Mouse (Mus musculus): ENCODE results near the gene Rdh12. TPM values are rescaled to one million over a fixed set of nuclear protein-coding genes. Genes with fewer than 3 reads are reported as not detected.
A peak's percentile ranks its signal among the peaks of the same experiment; 100 is the strongest.

The Rdh12 gene
- polyA plus RNA-seq, 1 experiment from 2014 or later: 1.8 TPM

DNA sequence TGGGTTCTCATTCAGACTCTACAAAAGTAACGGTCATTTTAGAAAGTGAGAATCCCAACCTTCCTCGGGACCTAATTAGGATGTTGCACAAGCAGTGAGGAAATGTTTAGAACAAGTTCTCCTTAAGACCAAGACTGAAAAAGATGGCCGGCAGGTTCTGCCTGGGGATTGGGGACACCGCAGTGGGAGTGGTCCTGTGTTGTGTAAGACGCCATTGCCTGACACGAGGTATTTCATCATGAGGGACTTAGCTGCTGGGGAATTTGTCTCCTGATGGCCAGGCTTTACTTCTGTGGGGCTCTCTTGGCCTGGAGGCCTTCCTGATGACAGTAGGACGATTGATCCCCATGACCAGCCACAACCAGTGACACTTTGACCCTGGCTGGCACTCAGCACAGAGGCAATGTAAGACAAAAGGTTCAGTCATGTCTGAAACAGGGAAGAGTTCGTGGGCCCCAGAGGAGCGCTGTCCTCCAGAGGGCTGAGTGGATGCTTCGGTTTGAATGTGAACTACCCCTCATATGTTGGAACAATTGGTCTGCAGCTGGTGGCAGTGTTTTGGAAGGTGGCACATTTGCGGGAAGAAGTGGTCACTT, 26.9 kb downstream of the Rdh12 start:
- H3K36me3 ChIP-seq (ENCODE audit: control insufficient read depth, insufficient read depth, low read length): no peaks in the 10 kb centered on the region; the same call in 1 of the 2 replicates
- ATAC-seq (replicated peaks; ENCODE audit: low FRiP score): no peak
- WGBS: 78% methylated on average over 11 of the region's 11 CpGs

DNA sequence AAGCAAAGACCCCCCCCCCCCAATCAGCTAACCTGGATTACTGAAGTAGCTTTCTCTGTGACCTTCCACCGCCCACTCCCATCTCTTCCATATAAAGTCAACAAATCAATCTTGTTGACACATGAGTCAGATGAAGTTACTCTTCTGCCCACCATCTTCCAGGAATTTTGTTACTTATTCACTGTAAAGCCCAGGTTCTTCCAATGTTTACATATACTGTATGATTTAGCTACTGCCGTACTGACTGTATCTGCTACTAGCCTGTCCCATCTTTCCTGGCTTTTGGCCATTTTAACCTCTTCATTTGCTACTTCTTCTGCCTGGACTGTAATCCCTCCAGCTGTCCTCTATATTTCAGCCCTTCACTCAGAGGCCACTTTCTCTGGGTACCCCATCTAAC, 33.3 kb downstream of the Rdh12 start:
- Histone ChIP-seq H3K27me3 (ENCODE audit: control insufficient read depth, insufficient read depth, low read length) (no peaks in the 10 kb centered on the region), H3K9ac (ENCODE audit: low read length) (no peak overlapping the region), H3K4me2 (ENCODE audit: low read depth, low read length, severe bottlenecking) (no peak overlapping the region), H3K27ac (ENCODE audit: low read depth, low read length) (no peak overlapping the region), H3K36me3 (ENCODE audit: control insufficient read depth, insufficient read depth, low read length) (peaks cover 4% of the 10 kb centered on the region; the same call in 1 of the 2 replicates), H3K4me3 (ENCODE audit: low read depth, low read length) (no peak overlapping the region), H3K4me1 (replicated peaks; ENCODE audit: control insufficient read depth, insufficient read depth, low read length) (no peaks in the 10 kb centered on the region), H3K9me3 (ENCODE audit: control insufficient read depth, low read length) (no peaks in the 10 kb centered on the region)
- 95% methylated on average over 2 of the region's 2 CpGs for WGBS
- DNase-seq (ENCODE audit: low spot score) (no peak), ATAC-seq (replicated peaks; ENCODE audit: low FRiP score) (no peak)

More for the DNA sequence above, 26.9 kb downstream of the Rdh12 start:
- H3K27ac ChIP-seq (ENCODE audit: low read depth, low read length): no peak overlapping the region
- H3K27me3 ChIP-seq (ENCODE audit: control insufficient read depth, insufficient read depth, low read length): no peaks in the 10 kb centered on the region
- H3K4me2 ChIP-seq (ENCODE audit: low read depth, low read length, severe bottlenecking): no peak overlapping the region
- no peak for DNase-seq (ENCODE audit: low spot score)
- no peaks in the 10 kb centered on the region; the same call in 1 of the 2 replicates for H3K4me1 ChIP-seq (replicated peaks; ENCODE audit: control insufficient read depth, insufficient read depth, low read length)
- H3K9me3 ChIP-seq (ENCODE audit: control insufficient read depth, low read length): no peaks in the 10 kb centered on the region
- no peak overlapping the region for H3K4me3 ChIP-seq (ENCODE audit: low read depth, low read length)
- no peak overlapping the region for H3K9ac ChIP-seq (ENCODE audit: low read length)

DNA sequence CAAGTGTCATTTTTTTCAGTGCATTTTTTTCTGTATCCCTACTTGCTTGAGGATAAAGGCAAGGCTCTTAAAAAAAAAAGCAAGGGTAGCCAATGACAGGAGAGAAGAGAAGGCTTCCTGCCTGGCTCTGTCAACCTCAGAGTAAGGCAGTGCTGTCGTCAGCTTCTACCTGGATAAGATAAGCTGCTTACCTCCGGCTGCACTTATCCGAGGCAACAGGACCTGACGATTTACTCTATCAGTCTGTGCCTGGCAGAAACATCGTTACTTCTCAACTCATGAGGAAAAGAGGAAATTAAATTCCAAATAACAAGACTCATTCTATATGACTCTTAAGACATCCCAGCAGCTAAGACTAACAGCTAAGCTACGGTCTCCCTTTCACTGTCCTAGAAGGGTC, 34.2 kb downstream of the Rdh12 start:
- H3K27ac ChIP-seq (ENCODE audit: low read depth, low read length): no peak overlapping the region
- H3K4me3 ChIP-seq (ENCODE audit: low read depth, low read length): no peak overlapping the region
- WGBS: 95% methylated on average over 6 of the region's 6 CpGs
- H3K4me2 ChIP-seq (ENCODE audit: low read depth, low read length, severe bottlenecking): no peak overlapping the region
- no peak overlapping the region for H3K9ac ChIP-seq (ENCODE audit: low read length)
- no peaks in the 10 kb centered on the region for H3K9me3 ChIP-seq (ENCODE audit: control insufficient read depth, low read length)
- H3K36me3 ChIP-seq (ENCODE audit: control insufficient read depth, insufficient read depth, low read length): peaks cover 8% of the 10 kb centered on the region; the same call in 1 of the 2 replicates
- no peaks in the 10 kb centered on the region for H3K27me3 ChIP-seq (ENCODE audit: control insufficient read depth, insufficient read depth, low read length)
- H3K4me1 ChIP-seq (replicated peaks; ENCODE audit: control insufficient read depth, insufficient read depth, low read length): no peaks in the 10 kb centered on the region
- ATAC-seq (replicated peaks; ENCODE audit: low FRiP score) (no peak), DNase-seq (ENCODE audit: low spot score) (no peak)

DNA sequence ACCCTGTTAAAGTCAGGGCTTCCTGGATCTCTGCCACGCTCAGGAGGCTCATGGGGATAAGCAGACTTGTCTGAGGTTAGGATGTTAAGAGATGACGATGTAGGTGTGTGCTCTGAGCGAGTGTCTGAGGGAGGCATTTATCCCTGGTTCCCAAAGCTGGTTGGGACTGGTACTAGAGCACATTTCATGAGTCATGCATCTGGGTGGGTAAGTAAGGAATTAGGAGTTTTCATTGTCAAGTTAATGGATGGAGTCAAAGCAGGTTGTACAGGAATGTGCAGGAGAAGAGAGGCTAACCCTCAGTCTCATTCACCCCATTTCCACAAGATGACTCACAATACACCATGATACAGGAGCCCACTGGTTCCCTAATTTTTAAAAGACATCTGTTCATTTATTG, 39.4 kb downstream of the Rdh12 start:
- WGBS: 86% methylated on average over 3 of the region's 3 CpGs
- ATAC-seq (replicated peaks; ENCODE audit: low FRiP score): no peak
- H3K4me1 ChIP-seq (replicated peaks; ENCODE audit: control insufficient read depth, insufficient read depth, low read length): no peaks in the 10 kb centered on the region

DNA sequence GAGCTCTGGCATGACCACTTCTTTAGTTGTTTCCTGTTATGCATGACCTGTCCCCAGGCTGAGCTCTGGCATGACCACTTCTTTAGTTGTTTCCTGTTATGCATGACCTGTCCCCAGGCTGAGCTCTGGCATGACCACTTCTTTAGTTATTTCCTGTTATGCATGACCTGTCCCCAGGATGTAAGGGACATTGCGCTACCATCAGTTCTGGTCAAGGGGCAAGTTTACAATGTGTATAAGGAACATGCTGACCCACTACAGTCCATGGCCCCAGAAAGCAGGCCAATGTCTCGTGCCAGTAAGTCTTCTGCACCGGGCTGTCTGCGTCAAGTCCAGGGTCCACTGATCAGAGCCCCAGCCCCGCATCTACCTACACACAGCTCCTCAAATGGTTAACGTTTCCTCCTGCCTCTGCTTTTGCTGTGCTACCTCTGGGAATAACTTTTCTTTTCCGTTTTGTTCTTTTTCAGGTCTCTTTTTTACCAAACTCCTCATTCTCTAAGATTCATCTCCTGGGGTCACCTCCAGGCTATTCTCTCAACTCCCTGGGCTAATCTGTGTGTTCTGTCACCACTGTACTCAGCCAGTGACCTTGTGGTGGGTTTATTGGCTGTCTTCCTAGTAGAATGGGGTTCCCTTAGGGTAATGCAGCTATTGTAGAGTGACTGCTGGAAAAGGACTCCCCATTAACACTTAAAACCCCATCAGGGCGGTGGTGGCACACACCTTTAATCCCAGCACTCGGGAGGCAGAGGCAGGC, 44.8 kb downstream of the Rdh12 start:
- H3K9ac ChIP-seq (ENCODE audit: low read length): no peak overlapping the region
- H3K27me3 ChIP-seq (ENCODE audit: control insufficient read depth, insufficient read depth, low read length): no peaks in the 10 kb centered on the region
- H3K4me1 ChIP-seq (replicated peaks; ENCODE audit: control insufficient read depth, insufficient read depth, low read length): no peaks in the 10 kb centered on the region
- ATAC-seq (replicated peaks; ENCODE audit: low FRiP score) (no peak), DNase-seq (ENCODE audit: low spot score) (no peak)
- no peak overlapping the region for H3K4me2 ChIP-seq (ENCODE audit: low read depth, low read length, severe bottlenecking)
- 93% methylated on average over 9 of the region's 9 CpGs for WGBS
- peaks cover 4% of the 10 kb centered on the region; the same call in 1 of the 2 replicates for H3K36me3 ChIP-seq (ENCODE audit: control insufficient read depth, insufficient read depth, low read length)
- H3K4me3 ChIP-seq (ENCODE audit: low read depth, low read length): no peak overlapping the region
- no peaks in the 10 kb centered on the region for H3K9me3 ChIP-seq (ENCODE audit: control insufficient read depth, low read length)
- H3K27ac ChIP-seq (ENCODE audit: low read depth, low read length): no peak overlapping the region

More for the DNA sequence above, 39.4 kb downstream of the Rdh12 start:
- no peak for DNase-seq (ENCODE audit: low spot score)
- Histone ChIP-seq H3K4me3 (ENCODE audit: low read depth, low read length) (no peak overlapping the region), H3K36me3 (ENCODE audit: control insufficient read depth, insufficient read depth, low read length) (peaks cover 8% of the 10 kb centered on the region; the same call in 1 of the 2 replicates), H3K9me3 (ENCODE audit: control insufficient read depth, low read length) (no peaks in the 10 kb centered on the region), H3K9ac (ENCODE audit: low read length) (no peak overlapping the region), H3K27me3 (ENCODE audit: control insufficient read depth, insufficient read depth, low read length) (no peaks in the 10 kb centered on the region), H3K27ac (ENCODE audit: low read depth, low read length) (no peak overlapping the region), H3K4me2 (ENCODE audit: low read depth, low read length, severe bottlenecking) (no peak overlapping the region)

DNA sequence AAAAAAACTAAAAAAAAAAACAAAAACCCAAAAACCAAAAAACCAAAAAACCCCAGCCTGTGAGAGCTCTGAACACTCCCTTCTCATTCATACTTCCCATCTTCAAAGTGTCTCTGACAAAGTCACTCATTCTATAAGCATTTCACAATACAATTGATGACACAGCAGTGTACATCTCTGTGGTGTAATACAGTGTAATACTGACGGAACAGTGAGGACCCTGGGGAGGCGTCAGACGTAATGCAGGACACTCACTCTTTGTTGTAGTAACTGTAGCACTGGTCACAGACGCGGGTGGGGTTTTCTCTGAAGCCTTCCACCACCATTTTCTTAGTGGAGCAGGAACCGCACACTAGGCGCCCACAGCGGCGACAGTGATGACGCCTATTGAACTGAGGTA, 46.3 kb downstream of the Rdh12 start:
- Histone ChIP-seq H3K27me3 (ENCODE audit: control insufficient read depth, insufficient read depth, low read length) (no peaks in the 10 kb centered on the region), H3K36me3 (ENCODE audit: control insufficient read depth, insufficient read depth, low read length) (peaks cover 4% of the 10 kb centered on the region; the same call in 1 of the 2 replicates), H3K9ac (ENCODE audit: low read length) (no peak overlapping the region), H3K4me1 (replicated peaks; ENCODE audit: control insufficient read depth, insufficient read depth, low read length) (no peaks in the 10 kb centered on the region), H3K4me2 (ENCODE audit: low read depth, low read length, severe bottlenecking) (no peak overlapping the region), H3K4me3 (ENCODE audit: low read depth, low read length) (no peak overlapping the region), H3K9me3 (ENCODE audit: control insufficient read depth, low read length) (no peaks in the 10 kb centered on the region), H3K27ac (ENCODE audit: low read depth, low read length) (no peak overlapping the region)
- no peak for ATAC-seq (replicated peaks; ENCODE audit: low FRiP score)
- 95% methylated on average over 10 of the region's 10 CpGs for WGBS
- no peak for DNase-seq (ENCODE audit: low spot score)

DNA sequence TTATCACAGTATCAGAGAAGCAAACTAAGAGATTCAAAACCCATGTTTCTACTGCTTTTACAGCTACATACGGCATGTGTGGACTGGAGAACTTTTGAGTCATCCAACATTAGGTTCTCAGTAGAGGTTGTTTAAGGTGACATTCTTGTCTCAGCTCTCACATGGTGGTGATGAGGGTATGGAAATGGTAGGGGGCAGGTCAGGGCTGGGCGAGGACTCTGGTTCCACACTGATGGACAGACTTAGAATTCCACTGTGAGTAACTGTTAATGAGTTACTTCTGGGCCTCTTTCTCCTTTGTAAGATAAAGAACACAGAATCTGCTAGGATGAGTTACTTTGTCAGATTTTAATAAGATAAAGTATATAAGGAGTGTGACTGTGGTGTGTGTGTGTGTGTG, 51.4 kb downstream of the Rdh12 start:
- DNase-seq (ENCODE audit: low spot score) (no peak), ATAC-seq (replicated peaks; ENCODE audit: low FRiP score) (no peak)
- Histone ChIP-seq H3K27me3 (ENCODE audit: control insufficient read depth, insufficient read depth, low read length) (no peaks in the 10 kb centered on the region), H3K4me2 (ENCODE audit: low read depth, low read length, severe bottlenecking) (no peak overlapping the region), H3K9me3 (ENCODE audit: control insufficient read depth, low read length) (no peaks in the 10 kb centered on the region), H3K27ac (ENCODE audit: low read depth, low read length) (no peak overlapping the region), H3K4me1 (replicated peaks; ENCODE audit: control insufficient read depth, insufficient read depth, low read length) (no peaks in the 10 kb centered on the region), H3K4me3 (ENCODE audit: low read depth, low read length) (no peak overlapping the region), H3K9ac (ENCODE audit: low read length) (no peak overlapping the region), H3K36me3 (ENCODE audit: control insufficient read depth, insufficient read depth, low read length) (peaks cover 5% of the 10 kb centered on the region; the same call in 1 of the 2 replicates)
- 87% methylated on average over 2 of the region's 2 CpGs for WGBS

DNA sequence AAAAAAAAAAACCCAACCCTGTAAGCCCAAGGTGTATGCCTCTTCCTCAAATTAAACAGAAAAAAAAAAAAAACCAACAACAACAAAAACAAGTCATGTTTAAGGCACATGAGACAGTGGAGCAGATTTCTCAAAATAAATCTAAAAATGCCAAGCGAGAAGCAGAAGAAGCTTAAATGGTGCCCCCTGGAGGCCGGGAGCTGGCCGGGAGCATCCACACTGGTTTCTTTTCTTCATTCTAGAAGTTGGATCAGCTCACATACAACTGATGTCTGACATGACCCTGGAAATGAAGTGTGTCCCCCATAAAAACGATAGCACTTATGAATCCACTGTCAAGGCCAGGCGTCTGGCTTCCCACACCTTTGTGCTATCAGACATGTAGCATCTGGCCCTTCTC, 52.3 kb downstream of the Rdh12 start:
- Histone ChIP-seq H3K4me2 (ENCODE audit: low read depth, low read length, severe bottlenecking) (no peak overlapping the region), H3K4me3 (ENCODE audit: low read depth, low read length) (no peak overlapping the region), H3K9me3 (ENCODE audit: control insufficient read depth, low read length) (no peaks in the 10 kb centered on the region), H3K27me3 (ENCODE audit: control insufficient read depth, insufficient read depth, low read length) (no peaks in the 10 kb centered on the region), H3K36me3 (ENCODE audit: control insufficient read depth, insufficient read depth, low read length) (peaks cover 5% of the 10 kb centered on the region; the same call in 1 of the 2 replicates), H3K27ac (ENCODE audit: low read depth, low read length) (no peak overlapping the region), H3K4me1 (replicated peaks; ENCODE audit: control insufficient read depth, insufficient read depth, low read length) (no peaks in the 10 kb centered on the region), H3K9ac (ENCODE audit: low read length) (no peak overlapping the region)
- ATAC-seq (replicated peaks; ENCODE audit: low FRiP score) (no peak), DNase-seq (ENCODE audit: low spot score) (peak; percentile 65)
- WGBS: 57% methylated on average over 5 of the region's 5 CpGs

All from forebrain, embryonic 11.5 days (tissue).